Mouse (Mus musculus) thymus, postnatal 36 days (tissue): ENCODE results near the gene Rhcg.

Experiments used
- DNase-seq, 2 experiments: peaks; one replicate each; pipeline ENCODE4 v3.0.0; 2022; ENCODE audit warnings: mixed read lengths in 2 of 2

The Rhcg gene

GRCm38 (mm10) chr7:79547092-79547491 is 70.4 kb downstream of the Rhcg start:
- peak; percentile 71 to 75 for DNase-seq

- DNase-seq, result no peak
Observed at GRCm38 (mm10) chr7:79545066-79545400, 72.4 kb downstream of the Rhcg start.

DNA sequence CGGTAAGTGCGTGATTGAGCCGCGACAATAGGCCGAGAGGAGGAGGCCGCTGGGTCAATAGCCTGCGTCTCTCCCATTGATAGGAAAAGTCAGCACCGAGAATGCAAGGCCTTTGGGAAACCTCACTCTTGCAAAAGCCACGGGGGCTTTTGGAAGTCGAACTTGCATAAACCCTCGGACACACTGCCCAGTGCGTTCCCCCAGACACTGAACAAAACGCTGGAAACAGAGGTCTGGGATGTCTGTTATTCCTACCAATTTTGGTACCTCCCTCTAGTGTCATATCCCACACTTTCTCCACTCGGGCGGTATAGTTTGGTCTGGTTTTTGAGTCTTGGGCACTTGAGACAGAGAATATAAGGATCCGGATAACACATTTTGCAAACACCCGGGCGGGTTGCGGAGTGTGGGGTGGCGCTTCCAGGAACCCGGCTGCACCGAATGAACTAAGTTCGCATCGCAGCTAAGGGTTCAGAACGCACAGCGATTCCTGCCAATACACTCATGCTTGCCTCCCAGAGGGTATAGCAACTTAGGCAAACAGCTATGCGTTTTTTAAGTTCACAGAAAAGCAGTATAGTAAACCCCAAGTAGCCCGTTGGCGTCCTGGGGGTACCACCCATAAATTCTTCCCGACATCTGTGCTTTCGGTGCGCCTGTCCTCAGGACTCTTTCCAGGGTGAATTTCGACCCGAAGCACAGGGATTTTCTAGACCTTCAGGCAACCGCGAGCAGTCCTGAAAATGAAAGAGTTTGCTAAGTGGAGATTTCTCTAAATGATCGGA is 73.0 kb downstream of the Rhcg start:
- no peak for DNase-seq
